Mouse (Mus musculus): ENCODE measurements around the gene Zfp787.

DNA sequence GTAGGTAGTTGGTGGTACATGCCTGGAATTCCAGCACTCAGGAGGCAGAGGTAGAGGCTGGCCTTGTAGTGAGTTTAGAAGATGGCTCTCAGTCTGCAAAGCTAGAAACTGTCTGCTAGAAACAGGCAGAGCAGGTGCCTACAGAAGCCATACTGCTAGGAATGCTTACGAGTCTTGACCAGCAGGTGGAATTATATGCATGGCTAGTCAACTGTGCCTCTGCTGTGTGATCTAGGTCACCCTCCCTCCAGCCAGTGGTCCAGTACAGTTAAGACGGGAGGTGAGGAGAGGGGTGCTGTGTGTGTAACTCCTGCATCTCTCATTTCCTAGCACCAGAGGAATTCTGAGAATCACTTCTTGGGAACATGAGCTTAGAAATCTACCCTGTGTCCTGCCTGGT lies 31.0 kb upstream of the Zfp787 start:
- TF ChIP-seq POLR2A (IDR thresholded peaks at IDR 0.05; ENCODE audit: control insufficient read depth in 1 of 2, insufficient read depth in 1 of 2, low read depth in 1 of 2, low read length in 2 of 2, poor library complexity in 1 of 2) = no peak
- no peak for TF ChIP-seq ZNF384 (IDR thresholded peaks at IDR 0.05; ENCODE audit: low read depth, low read length)
- no peak for TF ChIP-seq CTCF (IDR thresholded peaks at IDR 0.05 in 2 of 3, conservative IDR thresholded peaks at IDR 0.05 in 1 of 3; ENCODE audit: control insufficient read depth in 1 of 3, insufficient read depth in 1 of 3, low read depth in 2 of 3, low read length in 3 of 3, poor library complexity in 1 of 3, severe bottlenecking in 1 of 3)
- TF ChIP-seq MYC (IDR thresholded peaks at IDR 0.05; ENCODE audit: low read depth, low read length) = no peak
- TF ChIP-seq ZC3H11A (IDR thresholded peaks at IDR 0.05; ENCODE audit: low read depth, low read length) = no peak
- no peak for TF ChIP-seq CHD2 (IDR thresholded peaks at IDR 0.05; ENCODE audit: low read length)
- no peak for TF ChIP-seq ELF1 (IDR thresholded peaks at IDR 0.05; ENCODE audit: low read depth, low read length)
- no peak for TF ChIP-seq POLR2AphosphoS5 (IDR thresholded peaks at IDR 0.05; ENCODE audit: borderline replicate concordance, low read depth, low read length)
- no peak for TF ChIP-seq MEF2A (IDR thresholded peaks at IDR 0.05; ENCODE audit: extremely low read depth, insufficient replicate concordance, low read depth, low read length, poor library complexity, severe bottlenecking)

Measured in MEL (cell line).